Mouse (Mus musculus) MEL (cell line): ENCODE measurements around the gene Lypd8. TPM values are rescaled to one million over a fixed set of nuclear protein-coding genes. Genes with fewer than 3 reads are reported as not detected.
A peak's percentile ranks its signal among the peaks of the same experiment; 100 is the strongest.

Source experiments
- DNase-seq: peaks from one replicate; pipeline ENCODE4 v3.0.0; 2011; ENCODE audit warnings: low read depth, low spot score
- H3K27ac ChIP-seq: 2 replicates; pipeline ENCODE4 v1.5.1; 2012; ENCODE audit warnings: low read depth, mild to moderate bottlenecking, control low read depth, low read length, moderate library complexity; ENCODE audit not compliant: control insufficient read depth
- H3K27me3 ChIP-seq, 2 experiments: fragments of 150-350 bp in 1 of 2; sonication (generic) in 1 of 2; 2 replicates each; pipeline ENCODE4 v1.6.1; 2012; ENCODE audit warnings: low read length in 2 of 2, mild to moderate bottlenecking in 2 of 2, improper control_type of control experiment in 1 of 2, moderate library complexity in 1 of 2; ENCODE audit not compliant: insufficient read depth in 2 of 2, control insufficient read depth in 1 of 2
- H3K36me3 ChIP-seq, 2 experiments: 2 replicates each; pipeline ENCODE4 v1.6.1; 2012 to 2014; ENCODE audit warnings: low read length in 2 of 2, improper control_type of control experiment in 1 of 2, inconsistent platforms in 1 of 2, mild to moderate bottlenecking in 1 of 2; ENCODE audit not compliant: insufficient read depth in 2 of 2, control insufficient read depth in 1 of 2
- H3K4me1 ChIP-seq, 2 experiments: fragments of 150-350 bp in 1 of 2; sonication (generic) in 1 of 2; 2 replicates each; pipeline ENCODE4 v1.6.1; 2012; ENCODE audit warnings: low read length in 2 of 2, improper control_type of control experiment in 1 of 2, mild to moderate bottlenecking in 1 of 2; ENCODE audit not compliant: insufficient read depth in 2 of 2, control insufficient read depth in 1 of 2
- H3K4me3 ChIP-seq, 2 experiments: fragments of 150-350 bp in 1 of 2; sonication (generic) in 1 of 2; 2 replicates each; pipeline ENCODE4 v1.5.1; 2012; ENCODE audit warnings: low read depth in 2 of 2, low read length in 2 of 2, mild to moderate bottlenecking in 2 of 2, moderate library complexity in 2 of 2, control low read depth in 1 of 2, improper control_type of control experiment in 1 of 2; ENCODE audit not compliant: control insufficient read depth in 1 of 2, insufficient read depth in 1 of 2
- H3K79me2 ChIP-seq: 2 replicates; pipeline ENCODE4 v1.6.1; 2012; ENCODE audit warnings: mild to moderate bottlenecking, low read length, moderate library complexity; ENCODE audit not compliant: control insufficient read depth, poor library complexity, insufficient read depth
- H3K9ac ChIP-seq: 2 replicates; pipeline ENCODE4 v1.6.1; 2012; ENCODE audit warnings: low read depth, mild to moderate bottlenecking, control low read depth, low read length, moderate library complexity; ENCODE audit not compliant: control insufficient read depth, poor library complexity, severe bottlenecking
- H3K9me3 ChIP-seq: fragments of 150-350 bp; sonication (generic); replicated peaks from 2 replicates; pipeline ENCODE4 v1.6.1; 2012; ENCODE audit warnings: mild to moderate bottlenecking, low read length, improper control_type of control experiment, moderate library complexity; ENCODE audit not compliant: insufficient read depth
- BHLHE40 ChIP-seq: IDR thresholded peaks from 2 replicates; pipeline ENCODE4 v1.6.1; 2012; ENCODE audit warnings: low read depth, mild to moderate bottlenecking, inconsistent platforms, low read length, improper control_type of control experiment, borderline replicate concordance
- CHD1 ChIP-seq: IDR thresholded peaks from 2 replicates; pipeline ENCODE4 v1.6.1; 2012; ENCODE audit warnings: low read depth, mild to moderate bottlenecking, inconsistent platforms, low read length, improper control_type of control experiment
- CTCF ChIP-seq, 3 experiments: IDR thresholded peaks in 2 of 3; conservative IDR thresholded peaks in 1 of 3; 2 replicates each; pipeline ENCODE4 v1.5.1; 2011 to 2012; ENCODE audit warnings: low read length in 3 of 3, low read depth in 2 of 3, mild to moderate bottlenecking in 2 of 3, improper control_type of control experiment in 1 of 3, inconsistent platforms in 1 of 3, mixed read lengths in 1 of 3, moderate library complexity in 1 of 3; ENCODE audit not compliant: control insufficient read depth in 1 of 3, insufficient read depth in 1 of 3, poor library complexity in 1 of 3, severe bottlenecking in 1 of 3
- ELF1 ChIP-seq: IDR thresholded peaks from 2 replicates; pipeline ENCODE4 v1.6.1; 2014; ENCODE audit warnings: low read depth, mild to moderate bottlenecking, inconsistent platforms, low read length, improper control_type of control experiment, moderate library complexity
- EP300 ChIP-seq, 2 experiments: IDR thresholded peaks; 2 replicates each; pipeline ENCODE4 v1.6.1; 2011; ENCODE audit warnings: improper control_type of control experiment in 2 of 2, low read length in 2 of 2, low read depth in 1 of 2, mild to moderate bottlenecking in 1 of 2
- ETS1 ChIP-seq: IDR thresholded peaks from 2 replicates; pipeline ENCODE4 v1.6.1; 2012; ENCODE audit warnings: low read depth, mild to moderate bottlenecking, inconsistent platforms, low read length, improper control_type of control experiment, moderate library complexity
- GABPA ChIP-seq: IDR thresholded peaks from 2 replicates; pipeline ENCODE4 v1.6.1; 2012; ENCODE audit warnings: low read depth, mild to moderate bottlenecking, inconsistent platforms, low read length, improper control_type of control experiment, moderate library complexity
- HCFC1 ChIP-seq: IDR thresholded peaks from 2 replicates; pipeline ENCODE4 v1.6.1; 2012; ENCODE audit warnings: low read depth, mild to moderate bottlenecking, inconsistent platforms, low read length, improper control_type of control experiment, moderate library complexity
- JUND ChIP-seq: IDR thresholded peaks from 2 replicates; pipeline ENCODE4 v1.6.1; 2011; ENCODE audit warnings: low read depth, mild to moderate bottlenecking, improper control_type of control experiment, low read length
- KAT2A ChIP-seq: conservative IDR thresholded peaks from 2 replicates; pipeline ENCODE4 v1.6.1; 2012; ENCODE audit warnings: low read depth, low read length, improper control_type of control experiment, inconsistent platforms
- MAFK ChIP-seq: IDR thresholded peaks from 2 replicates; pipeline ENCODE4 v1.6.1; 2011; ENCODE audit warnings: low read depth, mild to moderate bottlenecking, low read length, improper control_type of control experiment, borderline replicate concordance
- MAX ChIP-seq: IDR thresholded peaks from 2 replicates; pipeline ENCODE4 v1.6.1; 2011; ENCODE audit warnings: low read length, improper control_type of control experiment
- MXI1 ChIP-seq: IDR thresholded peaks from 2 replicates; pipeline ENCODE4 v1.6.1; 2011; ENCODE audit warnings: mild to moderate bottlenecking, low read depth, low read length, improper control_type of control experiment
- MYB ChIP-seq: IDR thresholded peaks from 2 replicates; pipeline ENCODE4 v1.6.1; 2011; ENCODE audit warnings: mild to moderate bottlenecking, low read depth, low read length, improper control_type of control experiment
- NRF1 ChIP-seq: IDR thresholded peaks from 2 replicates; pipeline ENCODE4 v1.6.1; 2014; ENCODE audit warnings: low read depth, mild to moderate bottlenecking, inconsistent platforms, low read length, improper control_type of control experiment, moderate library complexity; ENCODE audit not compliant: poor library complexity, insufficient read depth, severe bottlenecking
- POLR2A ChIP-seq, 2 experiments: IDR thresholded peaks; 2 replicates each; pipeline ENCODE4 v1.6.1; 2011 to 2012; ENCODE audit warnings: low read length in 2 of 2, mild to moderate bottlenecking in 2 of 2, control low read depth in 1 of 2, improper control_type of control experiment in 1 of 2, low read depth in 1 of 2, moderate library complexity in 1 of 2; ENCODE audit not compliant: control insufficient read depth in 1 of 2, insufficient read depth in 1 of 2, poor library complexity in 1 of 2
- POLR2AphosphoS2 ChIP-seq: IDR thresholded peaks from 2 replicates; pipeline ENCODE4 v1.6.1; 2011; ENCODE audit warnings: low read length, improper control_type of control experiment
- POLR2AphosphoS5 ChIP-seq: IDR thresholded peaks from 2 replicates; pipeline ENCODE4 v1.6.1; 2012; ENCODE audit warnings: low read depth, borderline replicate concordance, mild to moderate bottlenecking, inconsistent platforms, low read length, moderate library complexity, mixed read lengths
- RAD21 ChIP-seq: IDR thresholded peaks from 2 replicates; pipeline ENCODE4 v1.6.1; 2011; ENCODE audit warnings: mild to moderate bottlenecking, low read depth, low read length, improper control_type of control experiment
- RCOR1 ChIP-seq: IDR thresholded peaks from 2 replicates; pipeline ENCODE4 v1.6.1; 2012; ENCODE audit warnings: low read depth, mild to moderate bottlenecking, inconsistent platforms, low read length, improper control_type of control experiment
- SIN3A ChIP-seq: IDR thresholded peaks from 2 replicates; pipeline ENCODE4 v1.6.1; 2012; ENCODE audit warnings: low read length, improper control_type of control experiment, inconsistent platforms
- TBP ChIP-seq: IDR thresholded peaks from 2 replicates; pipeline ENCODE4 v1.8.0; 2011; ENCODE audit warnings: low read depth, low read length, improper control_type of control experiment
- TCF12 ChIP-seq: IDR thresholded peaks from 2 replicates; pipeline ENCODE4 v1.6.1; 2014; ENCODE audit warnings: low read depth, mild to moderate bottlenecking, inconsistent platforms, low read length, improper control_type of control experiment, moderate library complexity
- UBTF ChIP-seq: IDR thresholded peaks from 2 replicates; pipeline ENCODE4 v1.6.1; 2012; ENCODE audit warnings: low read depth, mild to moderate bottlenecking, inconsistent platforms, low read length, improper control_type of control experiment, moderate library complexity, borderline replicate concordance; ENCODE audit not compliant: insufficient read depth
- USF1 ChIP-seq: IDR thresholded peaks from 2 replicates; pipeline ENCODE4 v1.6.1; 2014; ENCODE audit warnings: low read depth, mild to moderate bottlenecking, inconsistent platforms, low read length, improper control_type of control experiment, moderate library complexity
- USF2 ChIP-seq, 2 experiments: IDR thresholded peaks; 2 replicates each; pipeline ENCODE4 v1.6.1; 2011 to 2012; ENCODE audit warnings: improper control_type of control experiment in 2 of 2, low read length in 2 of 2, borderline replicate concordance in 1 of 2, inconsistent platforms in 1 of 2, low read depth in 1 of 2, mild to moderate bottlenecking in 1 of 2; ENCODE audit not compliant: insufficient read depth in 1 of 2
- ZC3H11A ChIP-seq: IDR thresholded peaks from 2 replicates; pipeline ENCODE4 v1.6.1; 2012; ENCODE audit warnings: low read depth, mild to moderate bottlenecking, inconsistent platforms, low read length, improper control_type of control experiment
- ZKSCAN1 ChIP-seq: IDR thresholded peaks from 2 replicates; pipeline ENCODE4 v1.6.1; 2012; ENCODE audit warnings: low read depth, mild to moderate bottlenecking, inconsistent platforms, low read length, improper control_type of control experiment, moderate library complexity
- ZMIZ1 ChIP-seq: IDR thresholded peaks from 2 replicates; pipeline ENCODE4 v1.6.1; 2012; ENCODE audit warnings: low read depth, mild to moderate bottlenecking, inconsistent platforms, low read length, improper control_type of control experiment, moderate library complexity
- ZNF384 ChIP-seq: IDR thresholded peaks from 2 replicates; pipeline ENCODE4 v1.6.1; 2012; ENCODE audit warnings: low read depth, mild to moderate bottlenecking, inconsistent platforms, low read length, improper control_type of control experiment
- polyA plus RNA-seq, 2 experiments: library from polyadenylated mRNA; stranded (reverse) in 1 of 2; unstranded in 1 of 2; fragments of >175 nt in 1 of 2; fragments of >200 nt in 1 of 2; gene quantifications; 2 replicates each; pipeline versions ENCODE4 v1.2.1 to v1.2.4; 2012; ENCODE audit warnings: low replicate concordance in 2 of 2, low read depth in 1 of 2; ENCODE audit not compliant: insufficient read length in 2 of 2, insufficient read depth in 1 of 2, missing spikeins in 1 of 2
- total RNA-seq: library from RNA; depleted of rRNA; stranded (reverse); fragments of 300-350 nt; gene quantifications from 2 replicates; pipeline ENCODE4 v1.2.3, GENCODE M21; 2012

Gene Lypd8
- total and polyA plus RNA-seq, 3 experiments = 0.19 to 0.31 TPM; not detected in 1

- Histone ChIP-seq H3K4me1 (peaks cover 0 to 22% of the 10 kb centered on the region in 2 experiments; a peak in 3 of 4 replicates), H3K79me2 (no peaks in the 10 kb centered on the region), H3K9me3 (no peaks in the 10 kb centered on the region), H3K9ac (no peak overlapping the region), H3K27ac (no peak overlapping the region), H3K4me3 (no peak overlapping the region), H3K36me3 (0 out of 4 replicates have a peak, but pooled peaks cover 0 to 2% of the 10 kb centered on the region in 2 experiments), H3K27me3 (peaks cover 1 to 2% of the 10 kb centered on the region in 2 experiments; a peak in 2 of 4 replicates)
- no peak for TF ChIP-seq EP300 (IDR thresholded peaks at IDR 0.05; ENCODE audit: low read depth in 1 of 2, low read length in 2 of 2)
- no peak for TF ChIP-seq POLR2AphosphoS2
- no peak for TF ChIP-seq UBTF
- TF ChIP-seq ZKSCAN1 = no peak
- no peak for TF ChIP-seq RCOR1
- no peak for TF ChIP-seq GABPA
- DNase-seq = no peak
Observed at GRCm38 (mm10) chr11:58377686-58378085, 1.2 kb upstream of the Lypd8 start.

GRCm38 (mm10) chr11:58379516-58379915 is 673 bp downstream of the Lypd8 start:
- Histone ChIP-seq H3K4me3 (no peak overlapping the region), H3K4me1 (peaks cover 0 to 22% of the 10 kb centered on the region in 2 experiments; a peak in 3 of 4 replicates), H3K27ac (no peak overlapping the region), H3K79me2 (no peaks in the 10 kb centered on the region), H3K36me3 (0 out of 4 replicates have a peak, but pooled peaks cover 0 to 2% of the 10 kb centered on the region in 2 experiments), H3K9ac (no peak overlapping the region), H3K9me3 (no peaks in the 10 kb centered on the region), H3K27me3 (peaks cover 1 to 2% of the 10 kb centered on the region in 2 experiments; a peak in 2 of 4 replicates)
- DNase-seq = peak; percentile 74
- TF ChIP-seq KAT2A = no peak
- TF ChIP-seq ZMIZ1 = no peak
- no peak for TF ChIP-seq JUND
- TF ChIP-seq ZC3H11A = no peak
- TF ChIP-seq CTCF (IDR thresholded peaks at IDR 0.05 in 2 of 3, conservative IDR thresholded peaks at IDR 0.05 in 1 of 3; ENCODE audit: control insufficient read depth in 1 of 3, insufficient read depth in 1 of 3, low read depth in 2 of 3, low read length in 3 of 3, poor library complexity in 1 of 3, severe bottlenecking in 1 of 3) = no peak
- TF ChIP-seq MYB = no peak
- no peak for TF ChIP-seq UBTF
- TF ChIP-seq MXI1 = 0 out of 2 replicates have a peak, but pooled peaks have one; percentile 15
- TF ChIP-seq POLR2AphosphoS5 = no peak
- TF ChIP-seq GABPA = no peak
- TF ChIP-seq ETS1 = 0 out of 2 replicates have a peak, but pooled peaks have one; percentile 35
- no peak for TF ChIP-seq ZNF384
- no peak for TF ChIP-seq HCFC1
- TF ChIP-seq EP300 (IDR thresholded peaks at IDR 0.05; ENCODE audit: low read depth in 1 of 2, low read length in 2 of 2) = peak; percentile 44; a peak in 2 of 4 replicates
- no peak for TF ChIP-seq TBP
- TF ChIP-seq USF2 (IDR thresholded peaks at IDR 0.05; ENCODE audit: borderline replicate concordance in 1 of 2, insufficient read depth in 1 of 2, low read depth in 1 of 2, low read length in 2 of 2) = no peak
- no peak for TF ChIP-seq SIN3A
- TF ChIP-seq POLR2A (IDR thresholded peaks at IDR 0.05; ENCODE audit: control insufficient read depth in 1 of 2, insufficient read depth in 1 of 2, low read depth in 1 of 2, low read length in 2 of 2, poor library complexity in 1 of 2) = no peak
- TF ChIP-seq MAFK = no peak
- no peak for TF ChIP-seq CHD1
- no peak for TF ChIP-seq USF1
- no peak for TF ChIP-seq RAD21
- TF ChIP-seq ELF1 = no peak
- TF ChIP-seq ZKSCAN1 = no peak
- no peak for TF ChIP-seq BHLHE40
- no peak for TF ChIP-seq TCF12
- no peak for TF ChIP-seq POLR2AphosphoS2
- TF ChIP-seq NRF1 = no peak
- TF ChIP-seq MAX = no peak
